Mouse (Mus musculus): ENCODE measurements around the gene Gm11541. TPM values are rescaled to one million over a fixed set of nuclear protein-coding genes. Genes with fewer than 3 reads are reported as not detected.
"Not testable (repeated sequence)": the region's sequence is repeated elsewhere in the genome, so short reads cannot be mapped to it uniquely, and the experiment has no call there.

Gene Gm11541
- polyA plus RNA-seq, 1 experiment from 2014 or later: not detected

DNA sequence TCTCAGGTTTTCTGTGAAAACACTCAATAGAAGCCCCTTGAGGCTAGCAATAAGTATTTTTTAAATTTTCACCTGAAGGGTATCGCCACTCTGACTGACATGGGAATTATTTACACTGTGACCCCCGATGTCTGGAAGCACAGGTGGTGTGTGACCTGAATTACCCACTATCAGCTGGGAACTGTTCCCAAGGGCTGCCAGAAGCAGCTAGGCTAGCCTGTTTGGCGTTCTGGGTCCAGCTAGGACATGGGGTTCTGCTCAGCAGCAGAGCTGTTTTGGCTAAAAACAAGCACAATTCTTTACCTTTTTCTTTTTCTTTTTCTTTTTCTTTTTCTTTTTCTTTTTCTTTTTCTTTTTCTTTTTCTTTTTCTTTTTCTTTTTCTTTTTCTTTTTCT is 2.1 kb downstream of the Gm11541 start:
- Histone ChIP-seq H3K9me3 (ENCODE audit: control insufficient read depth, low read length) (no peaks in the 10 kb centered on the region), H3K9ac (ENCODE audit: low read depth, low read length) (no peak overlapping the region), H3K4me2 (no peak overlapping the region), H3K4me1 (replicated peaks; ENCODE audit: control insufficient read depth, insufficient read depth, low read length) (no peaks in the 10 kb centered on the region), H3K4me3 (ENCODE audit: low read depth, low read length) (no peak overlapping the region), H3K27ac (ENCODE audit: low read depth, low read length) (no peak overlapping the region), H3K36me3 (ENCODE audit: control insufficient read depth, insufficient read depth, low read length) (no peaks in the 10 kb centered on the region), H3K27me3 (replicated peaks; ENCODE audit: control insufficient read depth, insufficient read depth, low read length) (0 out of 2 replicates have a peak, but pooled peaks cover 3% of the 10 kb centered on the region)
- WGBS: 66% methylated on average over 3 of the region's 3 CpGs
- no peak for DNase-seq (ENCODE audit: low spot score)
- ATAC-seq (replicated peaks; ENCODE audit: low FRiP score): no peak

GRCm38 (mm10) chr11:94701401-94702215 is 2.7 kb downstream of the Gm11541 start:
- Histone ChIP-seq H3K4me2 (no peak overlapping the region), H3K4me1 (replicated peaks; ENCODE audit: control insufficient read depth, insufficient read depth, low read length) (no peaks in the 10 kb centered on the region), H3K4me3 (ENCODE audit: low read depth, low read length) (no peak overlapping the region), H3K9ac (ENCODE audit: low read depth, low read length) (no peak overlapping the region), H3K36me3 (ENCODE audit: control insufficient read depth, insufficient read depth, low read length) (no peaks in the 10 kb centered on the region), H3K27me3 (replicated peaks; ENCODE audit: control insufficient read depth, insufficient read depth, low read length) (0 out of 2 replicates have a peak, but pooled peaks cover 3% of the 10 kb centered on the region), H3K27ac (ENCODE audit: low read depth, low read length) (no peak overlapping the region), H3K9me3 (ENCODE audit: control insufficient read depth, low read length) (no peaks in the 10 kb centered on the region)
- WGBS: 61% methylated on average over 27 of the region's 27 CpGs
- ATAC-seq (replicated peaks; ENCODE audit: low FRiP score) (no peak), DNase-seq (ENCODE audit: low spot score) (no peak)

GRCm38 (mm10) chr11:94699399-94699798 is 4.9 kb downstream of the Gm11541 start:
- no peaks in the 10 kb centered on the region for H3K36me3 ChIP-seq (ENCODE audit: control insufficient read depth, insufficient read depth, low read length)
- H3K9me3 ChIP-seq (ENCODE audit: control insufficient read depth, low read length): no peaks in the 10 kb centered on the region
- ATAC-seq (replicated peaks; ENCODE audit: low FRiP score): no peak
- no peak overlapping the region for H3K9ac ChIP-seq (ENCODE audit: low read depth, low read length)
- H3K27me3 ChIP-seq (replicated peaks; ENCODE audit: control insufficient read depth, insufficient read depth, low read length): 0 out of 2 replicates have a peak, but pooled peaks cover 3% of the 10 kb centered on the region
- no peak overlapping the region for H3K4me2 ChIP-seq
- H3K27ac ChIP-seq (ENCODE audit: low read depth, low read length): no peak overlapping the region
- no peaks in the 10 kb centered on the region for H3K4me1 ChIP-seq (replicated peaks; ENCODE audit: control insufficient read depth, insufficient read depth, low read length)
- 97% methylated on average over 3 of the region's 3 CpGs for WGBS
- no peak overlapping the region for H3K4me3 ChIP-seq (ENCODE audit: low read depth, low read length)
- DNase-seq (ENCODE audit: low spot score): no peak

GRCm38 (mm10) chr11:94697703-94698464 is 6.4 kb downstream of the Gm11541 start:
- ATAC-seq (replicated peaks; ENCODE audit: low FRiP score): no peak
- no peak overlapping the region for H3K4me2 ChIP-seq
- no peaks in the 10 kb centered on the region for H3K9me3 ChIP-seq (ENCODE audit: control insufficient read depth, low read length)
- 45% methylated on average over 13 of the region's 13 CpGs for WGBS
- H3K4me1 ChIP-seq (replicated peaks; ENCODE audit: control insufficient read depth, insufficient read depth, low read length): no peaks in the 10 kb centered on the region
- no peak overlapping the region for H3K9ac ChIP-seq (ENCODE audit: low read depth, low read length)
- no peaks in the 10 kb centered on the region for H3K36me3 ChIP-seq (ENCODE audit: control insufficient read depth, insufficient read depth, low read length)
- 0 out of 2 replicates have a peak, but pooled peaks cover 3% of the 10 kb centered on the region for H3K27me3 ChIP-seq (replicated peaks; ENCODE audit: control insufficient read depth, insufficient read depth, low read length)
- DNase-seq (ENCODE audit: low spot score): no peak
- no peak overlapping the region for H3K4me3 ChIP-seq (ENCODE audit: low read depth, low read length)
- H3K27ac ChIP-seq (ENCODE audit: low read depth, low read length): no peak overlapping the region

DNA sequence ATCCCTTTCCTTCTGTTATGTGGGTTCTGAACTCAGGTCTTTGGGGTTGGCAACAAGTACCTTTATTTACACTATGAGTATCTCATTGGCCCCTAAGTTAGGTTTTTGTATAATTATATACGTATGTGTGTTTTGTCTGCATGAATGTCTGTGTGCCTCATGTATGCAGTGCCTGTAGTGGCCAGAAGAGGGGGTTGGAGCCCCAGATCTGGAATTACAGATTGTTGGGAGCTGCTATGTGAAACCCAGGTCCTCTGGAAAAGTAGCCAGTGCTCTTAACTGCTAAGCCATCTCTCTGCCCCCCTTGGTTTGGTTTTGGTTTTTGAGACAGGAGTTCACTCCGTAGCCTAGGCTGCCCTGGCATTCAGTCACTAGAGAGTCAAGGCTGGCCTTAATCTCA is 7.2 kb downstream of the Gm11541 start:
- Histone ChIP-seq H3K36me3 (ENCODE audit: control insufficient read depth, insufficient read depth, low read length) (no peaks in the 10 kb centered on the region), H3K4me2 (no peak overlapping the region), H3K27me3 (replicated peaks; ENCODE audit: control insufficient read depth, insufficient read depth, low read length) (0 out of 2 replicates have a peak, but pooled peaks cover 3% of the 10 kb centered on the region), H3K4me3 (ENCODE audit: low read depth, low read length) (no peak overlapping the region), H3K27ac (ENCODE audit: low read depth, low read length) (no peak overlapping the region), H3K9me3 (ENCODE audit: control insufficient read depth, low read length) (no peaks in the 10 kb centered on the region), H3K4me1 (replicated peaks; ENCODE audit: control insufficient read depth, insufficient read depth, low read length) (no peaks in the 10 kb centered on the region), H3K9ac (ENCODE audit: low read depth, low read length) (no peak overlapping the region)
- ATAC-seq (replicated peaks; ENCODE audit: low FRiP score) (no peak), DNase-seq (ENCODE audit: low spot score) (no peak)
- 87% methylated on average over 2 of the region's 2 CpGs for WGBS

GRCm38 (mm10) chr11:94695508-94695907 is 8.8 kb downstream of the Gm11541 start:
- ATAC-seq (replicated peaks; ENCODE audit: low FRiP score) (no peak), DNase-seq (ENCODE audit: low spot score) (no peak)
- H3K4me1 ChIP-seq (replicated peaks; ENCODE audit: control insufficient read depth, insufficient read depth, low read length): no peaks in the 10 kb centered on the region
- no peak overlapping the region for H3K27ac ChIP-seq (ENCODE audit: low read depth, low read length)
- no peaks in the 10 kb centered on the region for H3K9me3 ChIP-seq (ENCODE audit: control insufficient read depth, low read length)
- no peak overlapping the region for H3K4me3 ChIP-seq (ENCODE audit: low read depth, low read length)
- H3K9ac ChIP-seq (ENCODE audit: low read depth, low read length): no peak overlapping the region
- H3K4me2 ChIP-seq: no peak overlapping the region
- H3K27me3 ChIP-seq (replicated peaks; ENCODE audit: control insufficient read depth, insufficient read depth, low read length): no peaks in the 10 kb centered on the region
- 65% methylated on average over 6 of the region's 6 CpGs for WGBS
- no peaks in the 10 kb centered on the region for H3K36me3 ChIP-seq (ENCODE audit: control insufficient read depth, insufficient read depth, low read length)

GRCm38 (mm10) chr11:94692502-94692901 is 11.8 kb downstream of the Gm11541 start:
- not testable (repeated sequence) for ATAC-seq (replicated peaks; ENCODE audit: low FRiP score); H3K27ac ChIP-seq (ENCODE audit: low read depth, low read length); DNase-seq (ENCODE audit: low spot score); H3K9ac ChIP-seq (ENCODE audit: low read depth, low read length); H3K4me1 ChIP-seq (replicated peaks; ENCODE audit: control insufficient read depth, insufficient read depth, low read length); H3K36me3 ChIP-seq (ENCODE audit: control insufficient read depth, insufficient read depth, low read length); H3K4me3 ChIP-seq (ENCODE audit: low read depth, low read length); H3K9me3 ChIP-seq (ENCODE audit: control insufficient read depth, low read length); H3K27me3 ChIP-seq (replicated peaks; ENCODE audit: control insufficient read depth, insufficient read depth, low read length); H3K4me2 ChIP-seq

GRCm38 (mm10) chr11:94687178-94687577 is 17.1 kb downstream of the Gm11541 start:
- 51% methylated on average over 6 of the region's 6 CpGs for WGBS
- Histone ChIP-seq H3K27me3 (replicated peaks; ENCODE audit: control insufficient read depth, insufficient read depth, low read length) (no peaks in the 10 kb centered on the region), H3K4me2 (no peak overlapping the region), H3K4me1 (replicated peaks; ENCODE audit: control insufficient read depth, insufficient read depth, low read length) (no peaks in the 10 kb centered on the region), H3K36me3 (ENCODE audit: control insufficient read depth, insufficient read depth, low read length) (no peaks in the 10 kb centered on the region), H3K4me3 (ENCODE audit: low read depth, low read length) (no peak overlapping the region), H3K9ac (ENCODE audit: low read depth, low read length) (no peak overlapping the region), H3K27ac (ENCODE audit: low read depth, low read length) (no peak overlapping the region), H3K9me3 (ENCODE audit: control insufficient read depth, low read length) (no peaks in the 10 kb centered on the region)
- DNase-seq (ENCODE audit: low spot score) (no peak), ATAC-seq (replicated peaks; ENCODE audit: low FRiP score) (no peak)
